Mouse (Mus musculus) cerebellum, adult 2 months (tissue): ENCODE data around the gene Cltc.

Source experiments
- CTCF ChIP-seq: fragments of 200-500 bp; IDR thresholded peaks from 2 replicates; pipeline ENCODE4 v1.5.1; 2011; ENCODE audit warnings: low read depth, mild to moderate bottlenecking, control low read depth, low read length, moderate library complexity, borderline replicate concordance; ENCODE audit not compliant: insufficient read depth
- POLR2A ChIP-seq: fragments of 200-500 bp; IDR thresholded peaks from 2 replicates; pipeline ENCODE4 v1.6.1; 2011; ENCODE audit warnings: low read length, control low read depth, borderline replicate concordance; ENCODE audit not compliant: insufficient read depth

DNA sequence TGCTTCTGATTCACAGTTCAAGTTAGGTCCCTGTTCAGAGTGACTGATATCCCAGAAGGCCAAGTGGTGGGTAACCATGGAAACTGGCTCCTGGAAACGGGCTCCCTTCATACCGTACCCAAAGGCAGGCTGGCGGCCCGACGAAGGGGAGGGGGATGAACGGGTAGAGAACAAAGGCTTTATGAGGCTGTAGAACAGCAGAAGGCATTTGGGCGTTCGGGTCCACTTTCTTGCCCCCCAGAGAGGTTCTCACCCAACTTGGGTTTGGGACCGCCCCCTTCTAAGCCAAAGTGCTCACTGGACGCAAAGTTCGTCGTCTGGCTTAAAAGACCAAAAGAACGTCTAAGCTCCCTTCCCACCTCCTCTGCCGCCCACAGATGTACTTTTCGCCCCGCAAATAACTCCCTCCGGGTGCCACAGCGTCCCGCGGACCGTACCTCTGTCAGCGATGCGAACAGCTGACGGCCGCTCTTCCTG, 49.7 kb upstream of the Cltc start:
- no peak for TF ChIP-seq POLR2A
- no peak for TF ChIP-seq CTCF
